Mouse (Mus musculus) megakaryocyte, embryonic 14.5 days (primary cell): ENCODE data around the gene Spg11. TPM values are rescaled to one million over a fixed set of nuclear protein-coding genes. Genes with fewer than 3 reads are reported as not detected.

Experiments used
- H3K27me3 ChIP-seq: replicated peaks from 2 replicates; pipeline ENCODE3; 2012; ENCODE audit warnings: inconsistent platforms
- H3K36me3 ChIP-seq: replicated peaks from 2 replicates; pipeline ENCODE3; 2012; ENCODE audit warnings: low read length, inconsistent platforms, mixed read lengths
- H3K4me1 ChIP-seq: 2 replicates; pipeline ENCODE4 v1.6.1; 2012; ENCODE audit warnings: inconsistent platforms
- H3K4me3 ChIP-seq: replicated peaks from 2 replicates; pipeline ENCODE3; 2012; ENCODE audit warnings: moderate library complexity, mild to moderate bottlenecking, inconsistent platforms
- H3K9me3 ChIP-seq: 2 replicates; pipeline ENCODE4 v1.6.1; 2012; ENCODE audit warnings: inconsistent platforms
- FLI1 ChIP-seq: IDR thresholded peaks from 2 replicates; pipeline ENCODE4 v1.6.1; 2012; ENCODE audit warnings: low read length, inconsistent platforms, mixed read lengths
- GATA1 ChIP-seq: IDR thresholded peaks from 3 replicates; pipeline ENCODE4 v1.6.1; 2012; ENCODE audit warnings: mixed read lengths, low read length, inconsistent platforms, borderline replicate concordance
- polyA plus RNA-seq: library from polyadenylated mRNA; stranded (reverse); fragments of >175 nt; gene quantifications from 2 replicates; pipeline ENCODE4 v1.2.3, GENCODE M21; 2012; ENCODE audit warnings: low replicate concordance; ENCODE audit not compliant: insufficient read depth

Gene Spg11
- polyA plus RNA-seq, 1 experiment = 0.51 TPM

DNA sequence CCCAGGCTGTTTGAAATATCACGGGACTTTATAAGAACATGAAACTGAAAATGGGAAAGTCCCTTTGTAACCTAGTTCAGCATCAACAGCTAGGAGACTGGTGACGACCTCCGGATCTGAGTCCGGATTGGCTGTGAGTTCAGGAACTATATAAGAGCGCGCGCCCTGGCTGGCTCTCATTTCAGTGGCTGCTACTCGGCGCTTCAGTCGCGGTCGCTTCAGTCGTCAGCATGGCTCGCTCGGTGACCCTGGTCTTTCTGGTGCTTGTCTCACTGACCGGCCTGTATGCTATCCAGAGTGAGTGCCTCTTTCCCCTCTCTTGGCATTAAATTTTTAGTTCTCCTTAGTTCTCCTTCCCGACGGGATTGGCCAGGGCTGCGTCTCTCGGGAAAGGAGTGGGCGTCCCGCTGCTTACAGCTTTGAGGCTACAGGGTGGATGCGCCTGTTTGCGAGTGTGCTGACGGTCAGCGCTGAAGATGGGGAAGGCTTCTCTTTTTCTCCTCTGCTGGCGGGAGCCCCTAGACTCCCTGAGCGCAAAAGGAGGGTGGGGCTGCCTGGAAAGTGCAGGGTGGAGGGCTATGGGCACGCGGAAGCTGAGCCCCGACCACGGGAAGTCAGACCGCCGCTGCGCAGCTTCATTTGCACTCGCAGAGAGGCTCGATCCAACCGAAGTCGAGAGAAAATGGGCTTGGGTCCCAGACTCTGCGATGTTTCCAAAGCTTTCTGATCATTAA lies 29.5 kb upstream of the Spg11 start, which contains the start of gene B2m:
Gene B2m, plus strand, starts transcription at position 179 of the 734 bp plus-strand sequence.
- Histone ChIP-seq H3K4me3 (peak within 1 kb of the TSS; percentile 95), H3K27me3 (no peaks in the 10 kb centered on the region), H3K9me3 (no peaks in the 10 kb centered on the region), H3K4me1 (peaks cover 51% of the 10 kb centered on the region), H3K36me3 (peaks cover 30% of the 10 kb centered on the region)
- TF ChIP-seq FLI1 = no peak
- TF ChIP-seq GATA1 = no peak

GRCm38 (mm10) chr2:122146687-122147086 lies 28.5 kb upstream of the Spg11 start:
- Histone ChIP-seq H3K27me3 (no peaks in the 10 kb centered on the region), H3K36me3 (peaks cover 20% of the 10 kb centered on the region), H3K9me3 (no peaks in the 10 kb centered on the region), H3K4me3 (peak overlapping the region; percentile 95), H3K4me1 (peaks cover 44% of the 10 kb centered on the region)
- TF ChIP-seq GATA1 = no peak
- TF ChIP-seq FLI1 = no peak

- no peak for TF ChIP-seq GATA1
- no peak for TF ChIP-seq FLI1
- no peak overlapping the region for H3K4me3 ChIP-seq
- H3K36me3 ChIP-seq = peaks cover 11% of the 10 kb centered on the region
- H3K27me3 ChIP-seq = no peaks in the 10 kb centered on the region
- H3K4me1 ChIP-seq = peaks cover 35% of the 10 kb centered on the region
- H3K9me3 ChIP-seq = no peaks in the 10 kb centered on the region
Observed at GRCm38 (mm10) chr2:122145756-122146155, 27.6 kb upstream of the Spg11 start.

- H3K9me3 ChIP-seq = no peaks in the 10 kb centered on the region
- TF ChIP-seq GATA1 (no peak), FLI1 (no peak)
Observed at GRCm38 (mm10) chr2:122143111-122143510, 24.9 kb upstream of the Spg11 start.

DNA sequence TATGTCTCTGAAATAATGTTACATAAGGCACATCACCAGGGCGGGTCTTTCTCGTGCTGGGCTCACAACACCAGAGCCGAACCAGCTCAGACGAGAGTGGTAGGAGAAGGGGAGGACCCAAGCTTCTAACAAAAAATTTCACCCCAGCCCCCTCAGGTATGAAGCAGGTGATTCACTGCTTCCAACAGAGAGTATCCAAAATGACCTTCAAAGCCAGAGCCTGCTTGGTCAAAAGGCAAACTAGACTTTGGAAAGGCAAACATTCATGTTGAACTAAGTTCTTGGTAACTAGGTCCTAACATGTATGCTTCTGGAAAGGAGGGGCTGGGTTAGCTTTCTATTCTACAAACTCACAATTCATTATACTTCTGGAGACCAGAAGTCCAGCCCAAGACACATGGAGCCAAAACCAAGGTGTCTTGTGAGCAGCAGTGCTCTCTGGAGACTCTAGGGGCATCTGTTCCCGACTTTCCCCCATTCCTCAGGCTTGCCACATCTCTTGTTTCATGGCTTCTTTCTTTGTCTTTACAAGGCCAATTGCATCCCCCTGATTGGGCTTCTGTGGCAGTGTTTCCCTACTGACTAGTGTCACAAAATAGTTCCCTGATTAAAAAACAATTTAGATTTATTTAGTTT lies 23.3 kb upstream of the Spg11 start:
- Histone ChIP-seq H3K4me3 (no peak overlapping the region), H3K27me3 (no peaks in the 10 kb centered on the region), H3K4me1 (peaks cover 18% of the 10 kb centered on the region), H3K9me3 (peaks cover 3% of the 10 kb centered on the region), H3K36me3 (no peaks in the 10 kb centered on the region)
- TF ChIP-seq GATA1 (no peak), FLI1 (no peak)

More at GRCm38 (mm10) chr2:122143111-122143510, 24.9 kb upstream of the Spg11 start:
- H3K27me3 ChIP-seq = no peaks in the 10 kb centered on the region
- H3K4me1 ChIP-seq = peaks cover 17% of the 10 kb centered on the region
- no peaks in the 10 kb centered on the region for H3K36me3 ChIP-seq
- no peak overlapping the region for H3K4me3 ChIP-seq

GRCm38 (mm10) chr2:122140815-122141214 lies 22.6 kb upstream of the Spg11 start:
- H3K4me1 ChIP-seq = peaks cover 16% of the 10 kb centered on the region
- H3K27me3 ChIP-seq = no peaks in the 10 kb centered on the region
- no peak for TF ChIP-seq FLI1
- TF ChIP-seq GATA1 = no peak

GRCm38 (mm10) chr2:122137839-122138465 lies 19.8 kb upstream of the Spg11 start:
- H3K9me3 ChIP-seq = peaks cover 5% of the 10 kb centered on the region
- peaks cover 18% of the 10 kb centered on the region for H3K4me1 ChIP-seq
- H3K27me3 ChIP-seq = no peaks in the 10 kb centered on the region
- H3K36me3 ChIP-seq = no peaks in the 10 kb centered on the region
- peak overlapping the region; percentile 6 for H3K4me3 ChIP-seq
- no peak for TF ChIP-seq FLI1

More at GRCm38 (mm10) chr2:122140815-122141214, 22.6 kb upstream of the Spg11 start:
- H3K36me3 ChIP-seq = no peaks in the 10 kb centered on the region
- H3K4me3 ChIP-seq = no peak overlapping the region
- H3K9me3 ChIP-seq = peaks cover 5% of the 10 kb centered on the region

DNA sequence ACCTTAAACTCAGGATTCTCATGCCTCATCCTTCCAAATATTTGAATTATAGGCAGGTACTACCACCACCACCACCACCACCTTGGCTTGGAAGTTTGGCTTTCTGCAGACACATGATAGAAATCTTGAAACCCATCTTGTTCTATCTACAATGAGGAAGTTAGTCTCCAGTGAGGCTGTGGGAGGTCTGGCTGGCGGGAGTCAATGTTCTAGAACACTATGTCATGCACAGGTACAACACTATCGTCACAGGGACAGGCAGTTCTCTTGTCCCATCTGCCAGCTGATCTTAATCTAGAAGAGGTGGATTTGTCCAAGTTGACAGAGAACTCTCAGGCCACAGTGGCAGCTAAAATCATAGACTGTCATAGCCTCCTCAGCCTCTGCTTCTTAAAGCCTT lies 14.4 kb upstream of the Spg11 start:
- TF ChIP-seq GATA1 = no peak
- TF ChIP-seq FLI1 = no peak
- peaks cover 5% of the 10 kb centered on the region for H3K9me3 ChIP-seq
- H3K4me3 ChIP-seq = no peak overlapping the region
- H3K27me3 ChIP-seq = peaks cover 24% of the 10 kb centered on the region
- H3K4me1 ChIP-seq = peaks cover 14% of the 10 kb centered on the region
- no peaks in the 10 kb centered on the region for H3K36me3 ChIP-seq

DNA sequence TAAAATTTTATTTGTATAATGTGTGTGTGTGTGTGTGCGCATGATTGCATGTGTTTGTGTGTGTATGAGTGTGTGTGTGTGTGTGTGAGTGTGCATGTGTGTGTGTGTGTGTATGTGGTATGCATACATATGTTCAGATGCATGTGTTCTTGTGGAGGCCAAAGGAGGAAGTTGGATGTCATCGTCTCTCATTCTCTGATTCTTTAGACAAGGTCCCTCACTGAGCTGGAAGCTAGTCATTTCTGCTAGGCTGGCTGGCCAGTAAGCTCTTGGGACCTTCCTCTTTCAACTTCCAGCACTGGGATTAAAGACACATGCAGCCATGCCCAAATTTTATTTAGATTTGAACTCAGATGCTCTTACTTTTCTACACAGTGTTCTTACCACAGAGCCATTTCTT lies 13.9 kb upstream of the Spg11 start:
- peaks cover 5% of the 10 kb centered on the region for H3K9me3 ChIP-seq
- H3K36me3 ChIP-seq = no peaks in the 10 kb centered on the region
- peaks cover 30% of the 10 kb centered on the region for H3K27me3 ChIP-seq
- TF ChIP-seq GATA1 (no peak), FLI1 (no peak)
- no peak overlapping the region for H3K4me3 ChIP-seq
- H3K4me1 ChIP-seq = peaks cover 16% of the 10 kb centered on the region

- Histone ChIP-seq H3K9me3 (no peaks in the 10 kb centered on the region), H3K4me3 (peak overlapping the region; percentile 40), H3K4me1 (peaks cover 41% of the 10 kb centered on the region), H3K27me3 (peaks cover 44% of the 10 kb centered on the region), H3K36me3 (no peaks in the 10 kb centered on the region)
- TF ChIP-seq FLI1 = no peak
Observed at GRCm38 (mm10) chr2:122127635-122128034, 9.4 kb upstream of the Spg11 start.
